Mouse (Mus musculus) intestine, embryonic 15.5 days (tissue): ENCODE results near the gene Mapkapk3. TPM values are rescaled to one million over a fixed set of nuclear protein-coding genes. Genes with fewer than 3 reads are reported as not detected.

Experiments
- ATAC-seq: fragments of 200-750 bp; cut with Nextera tagmentation; 2 replicates; pipeline ENCODE4 v1.8.0; 2017; ENCODE audit warnings: moderate TSS enrichment, moderate library complexity
- H3K27ac ChIP-seq: fragments of 300-500 bp; sonication (generic); 2 replicates; pipeline ENCODE4 v1.5.1; 2015; ENCODE audit warnings: mild to moderate bottlenecking, inconsistent platforms
- H3K27me3 ChIP-seq: fragments of 300-500 bp; sonication (generic); replicated peaks from 2 replicates; pipeline ENCODE4 v1.6.1; 2015; ENCODE audit warnings: inconsistent platforms
- H3K36me3 ChIP-seq: fragments of 300-500 bp; sonication (generic); 2 replicates; pipeline ENCODE4 v1.6.1; 2015; ENCODE audit warnings: inconsistent platforms
- H3K4me1 ChIP-seq: fragments of 300-500 bp; sonication (generic); replicated peaks from 2 replicates; pipeline ENCODE4 v1.6.1; 2015; ENCODE audit warnings: inconsistent platforms
- H3K4me2 ChIP-seq: fragments of 300-500 bp; sonication (generic); replicated peaks from 2 replicates; pipeline ENCODE4 v1.6.1; 2015; ENCODE audit warnings: mild to moderate bottlenecking, inconsistent platforms
- H3K4me3 ChIP-seq: fragments of 300-500 bp; sonication (generic); replicated peaks from 2 replicates; pipeline ENCODE4 v1.5.1; 2015; ENCODE audit warnings: inconsistent platforms
- H3K9ac ChIP-seq: fragments of 300-500 bp; sonication (generic); 2 replicates; pipeline ENCODE4 v1.6.1; 2015; ENCODE audit warnings: inconsistent platforms
- H3K9me3 ChIP-seq: fragments of 300-500 bp; sonication (generic); 2 replicates; pipeline ENCODE4 v1.6.1; 2016; ENCODE audit warnings: inconsistent platforms
- WGBS: fragments of 180-500 bp; shearing (Covaris S2); methylation state at CpG from one replicate; pipeline ENCODE4 v1.1.7; 2015; 5-methylcytosine and 5-hydroxymethylcytosine counted together
- polyA plus RNA-seq: library from polyadenylated mRNA; unstranded; fragments of >200 nt; fragmentation: Nextera tagmentation; extraction: Ambion mirVana; gene quantifications from 2 replicates; pipeline ENCODE4 v1.2.1, GENCODE M21; 2015

Gene Mapkapk3
- polyA plus RNA-seq, 1 experiment from 2014 or later, result 34.8 TPM

DNA sequence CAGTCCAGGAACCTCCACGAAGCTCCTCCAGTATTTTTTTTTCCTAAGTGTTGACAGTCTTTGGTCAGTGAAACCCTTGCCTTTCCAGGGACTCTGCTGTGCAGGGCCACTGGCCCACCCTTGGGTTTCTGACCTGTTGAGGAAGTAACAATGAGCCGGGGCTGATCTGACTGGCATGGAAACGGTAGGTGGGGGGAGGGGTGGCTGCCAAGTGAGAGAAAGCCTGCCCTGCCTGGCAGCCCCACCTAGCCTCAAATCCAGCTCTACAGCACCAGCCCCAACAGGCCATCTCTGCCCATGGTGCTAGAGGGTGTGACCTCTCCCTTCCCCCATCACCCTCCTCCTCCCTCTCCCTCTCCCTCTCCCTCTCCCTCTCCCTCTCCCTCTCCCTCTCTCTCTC is 4.7 kb downstream of the Mapkapk3 start:
- WGBS, result 19% methylated on average over 3 of the region's 3 CpGs
- Histone ChIP-seq H3K27me3 (no peaks in the 10 kb centered on the region), H3K4me2 (no peak overlapping the region), H3K4me1 (peaks cover 20% of the 10 kb centered on the region), H3K27ac (no peak overlapping the region), H3K9ac (no peak overlapping the region), H3K4me3 (no peak overlapping the region), H3K9me3 (no peaks in the 10 kb centered on the region), H3K36me3 (no peaks in the 10 kb centered on the region)
- ATAC-seq, result no peak

- Histone ChIP-seq H3K4me3 (no peak overlapping the region), H3K9ac (no peak overlapping the region), H3K9me3 (no peaks in the 10 kb centered on the region), H3K4me1 (peaks cover 22% of the 10 kb centered on the region), H3K36me3 (no peaks in the 10 kb centered on the region), H3K4me2 (no peak overlapping the region), H3K27ac (no peak overlapping the region), H3K27me3 (no peaks in the 10 kb centered on the region)
- WGBS, result 88% methylated on average over 9 of the region's 9 CpGs
- no peak for ATAC-seq
Observed at GRCm38 (mm10) chr9:107282951-107283350, 6.7 kb downstream of the Mapkapk3 start.

- H3K4me2 ChIP-seq, result no peak overlapping the region
- no peaks in the 10 kb centered on the region for H3K9me3 ChIP-seq
- no peak overlapping the region for H3K4me3 ChIP-seq
- H3K27me3 ChIP-seq, result no peaks in the 10 kb centered on the region
- H3K4me1 ChIP-seq, result peaks cover 20% of the 10 kb centered on the region
- WGBS, result 92% methylated on average over 5 of the region's 5 CpGs
- no peak overlapping the region for H3K27ac ChIP-seq
- H3K36me3 ChIP-seq, result no peaks in the 10 kb centered on the region
- no peak overlapping the region for H3K9ac ChIP-seq
- no peak for ATAC-seq
Observed at GRCm38 (mm10) chr9:107281241-107281987, 8.3 kb downstream of the Mapkapk3 start.

GRCm38 (mm10) chr9:107280322-107281027 is 9.2 kb downstream of the Mapkapk3 start:
- peak overlapping the region; percentile 57 for H3K4me2 ChIP-seq
- no peaks in the 10 kb centered on the region for H3K9me3 ChIP-seq
- H3K27ac ChIP-seq, result peak overlapping the region; percentile 83
- WGBS, result 50% methylated on average over 13 of the region's 13 CpGs
- peaks cover 20% of the 10 kb centered on the region for H3K4me1 ChIP-seq
- H3K36me3 ChIP-seq, result no peaks in the 10 kb centered on the region
- peak overlapping the region; percentile 16; the same call in 1 of the 2 replicates for H3K4me3 ChIP-seq
- ATAC-seq, result 0 out of 2 replicates have a peak, but pooled peaks have one; percentile 23
- H3K27me3 ChIP-seq, result no peaks in the 10 kb centered on the region
- H3K9ac ChIP-seq, result peak overlapping the region; percentile 26; the same call in 1 of the 2 replicates

- Histone ChIP-seq H3K4me1 (peaks cover 20% of the 10 kb centered on the region), H3K36me3 (no peaks in the 10 kb centered on the region), H3K9me3 (no peaks in the 10 kb centered on the region), H3K27me3 (no peaks in the 10 kb centered on the region), H3K27ac (peak overlapping the region; percentile 83), H3K4me2 (peak overlapping the region; percentile 57), H3K9ac (peak overlapping the region; percentile 26; the same call in 1 of the 2 replicates), H3K4me3 (peak overlapping the region; percentile 16)
- ATAC-seq, result peak; percentile 81
- 20% methylated on average over 16 of the region's 16 CpGs for WGBS
Observed at GRCm38 (mm10) chr9:107279378-107280321, 10.0 kb downstream of the Mapkapk3 start.

- H3K4me2 ChIP-seq, result no peak overlapping the region
- peaks cover 20% of the 10 kb centered on the region for H3K4me1 ChIP-seq
- 0 out of 2 replicates have a peak overlapping the region, but pooled peaks have one; percentile 54 for H3K27ac ChIP-seq
- peak; percentile 82 for ATAC-seq
- no peaks in the 10 kb centered on the region for H3K9me3 ChIP-seq
- H3K9ac ChIP-seq, result no peak overlapping the region
- WGBS, result 40% methylated on average over 8 of the region's 8 CpGs
- no peaks in the 10 kb centered on the region for H3K27me3 ChIP-seq
- no peaks in the 10 kb centered on the region for H3K36me3 ChIP-seq
- H3K4me3 ChIP-seq, result no peak overlapping the region
Observed at GRCm38 (mm10) chr9:107278527-107279377, 10.9 kb downstream of the Mapkapk3 start.

DNA sequence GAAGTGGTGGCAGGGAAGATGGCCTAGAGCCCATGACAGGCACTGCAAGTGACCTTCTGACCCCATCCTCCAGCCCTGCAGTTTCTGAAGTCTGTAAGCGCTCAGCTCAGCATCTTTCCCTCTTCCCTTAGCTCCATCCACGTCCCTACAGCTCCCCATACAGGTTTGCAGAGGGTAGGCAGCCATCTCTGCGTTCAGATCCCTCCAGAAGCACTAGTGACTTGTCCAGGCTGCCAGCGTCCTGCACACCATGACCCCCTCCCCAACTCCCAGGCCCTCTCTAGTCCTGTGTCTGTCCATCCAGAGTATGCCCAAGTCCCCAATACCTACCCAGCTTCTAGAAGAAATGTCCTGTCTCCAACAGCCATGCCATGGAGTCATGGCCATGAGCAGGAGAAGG is 11.6 kb downstream of the Mapkapk3 start:
- ATAC-seq, result no peak
- H3K4me1 ChIP-seq, result peaks cover 20% of the 10 kb centered on the region

DNA sequence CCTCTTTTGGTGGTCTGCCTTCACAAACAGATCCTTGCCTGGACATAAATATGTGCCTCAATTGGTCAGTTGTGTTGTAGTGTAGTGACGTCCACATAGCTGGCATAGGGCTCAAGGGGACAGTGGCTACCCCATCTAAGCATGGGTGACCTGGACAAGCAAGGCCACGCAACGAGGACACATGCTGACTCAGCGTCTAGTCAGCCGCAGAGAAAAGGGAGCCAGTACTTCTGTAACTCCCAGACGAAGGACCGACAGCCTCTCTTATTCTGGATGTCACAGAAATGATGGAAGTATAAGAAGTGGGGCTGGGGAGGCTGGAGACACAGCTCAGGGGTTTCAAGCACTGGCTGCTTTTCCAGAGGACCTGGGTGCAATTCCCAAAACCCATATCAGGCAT is 12.1 kb downstream of the Mapkapk3 start:
- no peak for ATAC-seq

More for the DNA sequence above, 11.6 kb downstream of the Mapkapk3 start:
- Histone ChIP-seq H3K9ac (no peak overlapping the region), H3K27me3 (no peaks in the 10 kb centered on the region), H3K27ac (no peak overlapping the region), H3K4me2 (no peak overlapping the region), H3K36me3 (no peaks in the 10 kb centered on the region), H3K4me3 (no peak overlapping the region), H3K9me3 (no peaks in the 10 kb centered on the region)
- WGBS, result 53% methylated on average over 4 of the region's 4 CpGs

DNA sequence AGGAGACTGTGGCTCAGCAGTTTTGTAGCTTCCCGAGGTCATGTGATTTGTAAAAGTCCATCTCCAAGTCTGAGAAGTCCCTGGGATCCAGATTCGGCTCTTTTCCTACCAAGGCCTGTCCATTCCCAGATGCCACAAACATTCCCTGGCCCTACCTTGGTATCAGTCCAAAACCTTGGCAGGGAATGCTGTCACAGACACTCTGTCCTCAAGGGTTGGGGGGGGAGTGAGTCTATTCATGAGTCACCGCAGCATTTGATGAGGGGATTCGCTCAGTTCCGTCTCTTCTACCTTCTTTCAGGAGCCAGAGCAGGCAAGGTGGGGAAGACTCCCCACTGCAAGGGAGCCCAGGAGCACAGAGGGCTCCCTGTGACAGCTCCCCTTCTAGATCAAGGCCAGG is 14.0 kb downstream of the Mapkapk3 start:
- Histone ChIP-seq H3K27me3 (no peaks in the 10 kb centered on the region), H3K4me2 (no peak overlapping the region), H3K4me3 (no peak overlapping the region), H3K36me3 (no peaks in the 10 kb centered on the region), H3K27ac (no peak overlapping the region), H3K9me3 (no peaks in the 10 kb centered on the region), H3K4me1 (peaks cover 19% of the 10 kb centered on the region), H3K9ac (no peak overlapping the region)
- no peak for ATAC-seq
- WGBS, result 87% methylated on average over 5 of the region's 5 CpGs

More for the DNA sequence above, 12.1 kb downstream of the Mapkapk3 start:
- Histone ChIP-seq H3K4me3 (no peak overlapping the region), H3K27me3 (no peaks in the 10 kb centered on the region), H3K36me3 (no peaks in the 10 kb centered on the region), H3K4me2 (no peak overlapping the region), H3K27ac (no peak overlapping the region), H3K9ac (no peak overlapping the region), H3K4me1 (peaks cover 20% of the 10 kb centered on the region), H3K9me3 (no peaks in the 10 kb centered on the region)
- WGBS, result 81% methylated on average over 7 of the region's 7 CpGs

DNA sequence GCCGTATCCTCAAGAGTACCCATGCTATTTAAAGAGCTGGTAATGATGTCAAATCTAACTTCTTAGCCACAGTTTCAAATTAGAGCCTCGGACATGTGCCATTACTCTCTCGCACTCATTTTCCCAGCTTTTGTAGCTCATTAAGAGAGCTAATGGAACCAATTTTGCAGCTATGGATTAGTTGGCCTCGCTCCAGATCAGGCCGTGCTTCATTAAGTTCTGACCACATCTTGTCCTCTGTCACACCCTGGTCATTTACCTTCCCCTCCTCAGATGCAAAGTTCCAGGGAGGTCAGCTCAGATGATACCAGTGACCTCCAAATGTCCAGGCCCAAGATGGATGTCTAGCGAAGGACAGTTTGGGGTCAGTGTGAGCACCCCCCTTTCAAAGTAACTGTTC is 14.9 kb downstream of the Mapkapk3 start:
- H3K27ac ChIP-seq, result no peak overlapping the region
- no peaks in the 10 kb centered on the region for H3K36me3 ChIP-seq
- 87% methylated on average over 6 of the region's 6 CpGs for WGBS
- no peak overlapping the region for H3K4me2 ChIP-seq
- H3K27me3 ChIP-seq, result no peaks in the 10 kb centered on the region
- H3K9ac ChIP-seq, result no peak overlapping the region
- H3K4me3 ChIP-seq, result no peak overlapping the region
- ATAC-seq, result no peak
- no peaks in the 10 kb centered on the region for H3K9me3 ChIP-seq
- H3K4me1 ChIP-seq, result peaks cover 10% of the 10 kb centered on the region

DNA sequence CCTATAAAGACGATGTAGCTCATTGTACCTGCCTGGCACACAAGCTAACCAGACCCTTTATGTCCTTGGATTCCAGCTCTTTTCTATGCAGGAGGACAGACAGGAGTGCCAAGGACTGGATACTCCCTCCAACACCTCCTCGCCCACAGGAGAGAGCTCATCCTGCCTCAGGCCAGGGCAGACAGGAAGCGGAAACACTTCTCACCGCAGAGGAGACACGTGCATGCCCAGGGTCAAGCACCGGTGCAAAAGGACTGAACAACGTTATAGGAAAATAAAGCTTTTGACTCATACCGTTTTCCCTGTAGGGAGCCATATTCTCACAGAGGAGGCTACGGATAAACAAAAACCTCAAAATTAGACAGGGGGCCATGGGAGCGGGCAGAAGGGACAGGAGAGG is 16.5 kb downstream of the Mapkapk3 start:
- Histone ChIP-seq H3K36me3 (no peaks in the 10 kb centered on the region), H3K27me3 (no peaks in the 10 kb centered on the region), H3K4me1 (no peaks in the 10 kb centered on the region), H3K4me3 (no peak overlapping the region), H3K4me2 (no peak overlapping the region), H3K9me3 (no peaks in the 10 kb centered on the region), H3K27ac (no peak overlapping the region), H3K9ac (no peak overlapping the region)
- WGBS, result 63% methylated on average over 10 of the region's 10 CpGs
- no peak for ATAC-seq
